Mouse (Mus musculus): ENCODE data around the gene D8Ertd738e. TPM values are rescaled to one million over a fixed set of nuclear protein-coding genes. Genes with fewer than 3 reads are reported as not detected.
"Not testable (repeated sequence)": the region's sequence is repeated elsewhere in the genome, so short reads cannot be mapped to it uniquely, and the experiment has no call there.

Gene D8Ertd738e
- 321 and 330 TPM in 2 replicates for polyA plus RNA-seq (2015; fragmentation: Nextera tagmentation; extraction: Ambion mirVana)

DNA sequence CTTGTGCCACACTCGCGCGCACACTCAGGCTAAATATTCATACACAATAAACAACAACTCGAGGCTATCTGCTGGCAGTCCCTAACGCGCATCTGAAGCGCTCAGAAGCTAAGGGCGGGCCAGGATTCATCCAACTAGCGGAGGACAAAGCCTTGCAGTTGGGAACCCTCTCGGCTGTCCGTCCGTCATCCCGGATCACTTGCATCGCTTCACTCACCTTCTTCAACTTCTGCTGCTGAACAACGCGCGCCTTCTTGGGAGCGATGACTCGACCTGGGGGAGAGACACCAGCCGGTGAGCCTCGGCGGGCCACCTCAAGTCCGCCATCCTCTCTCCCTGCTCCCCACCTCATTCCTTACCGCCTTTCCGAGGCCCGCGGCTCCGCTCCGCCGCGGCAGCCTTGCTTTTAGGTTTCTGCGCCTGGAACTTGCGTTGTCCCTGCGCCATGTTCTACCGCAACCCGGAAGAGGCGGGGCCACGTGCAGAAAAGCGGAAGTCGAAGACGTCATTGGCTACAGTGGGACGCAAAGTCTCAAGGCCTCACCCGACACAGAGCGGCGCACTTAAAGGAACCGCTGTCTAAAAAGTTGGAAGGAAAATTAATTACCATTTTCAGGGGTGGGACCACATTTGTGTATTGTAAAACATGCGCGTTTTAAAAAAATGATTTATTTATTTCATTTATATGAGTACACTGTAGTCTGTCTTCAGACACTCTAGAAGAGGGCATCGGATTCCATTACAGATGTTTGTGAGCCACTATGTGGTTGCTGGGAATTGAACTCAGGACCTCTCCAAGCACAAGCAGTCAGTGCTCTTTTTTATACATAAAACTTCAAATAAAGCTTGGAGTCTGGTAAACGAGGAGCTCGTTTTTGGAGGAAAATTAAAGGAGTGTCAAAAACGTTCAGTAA, at the start of gene D8Ertd738e:
Gene D8Ertd738e, minus strand, starts transcription at position 463 of the 914 bp plus-strand sequence.
- H3K4me1 ChIP-seq (ENCODE audit: insufficient read depth, low read length), result no peaks in the 10 kb centered on the region
- H3K36me3 ChIP-seq (ENCODE audit: insufficient read depth, low read length), result peaks cover 52% of the 10 kb centered on the region
- H3K27ac ChIP-seq (ENCODE audit: low read length), result peak within 1 kb of the TSS; percentile 83
- 4% methylated on average over 52 of the region's 52 CpGs for WGBS
- ATAC-seq (ENCODE audit: low FRiP score, low TSS enrichment), result peak; percentile 92
- H3K27me3 ChIP-seq (ENCODE audit: insufficient read depth, low read length), result no peaks in the 10 kb centered on the region
- H3K4me2 ChIP-seq (replicated peaks; ENCODE audit: low read depth, low read length), result peak within 1 kb of the TSS; percentile 63
- H3K4me3 ChIP-seq (ENCODE audit: low read length), result peak within 1 kb of the TSS; percentile 84
- H3K9me3 ChIP-seq (ENCODE audit: low read length), result no peaks in the 10 kb centered on the region
- H3K9ac ChIP-seq (replicated peaks; ENCODE audit: low read length), result peak within 1 kb of the TSS; percentile 93

DNA sequence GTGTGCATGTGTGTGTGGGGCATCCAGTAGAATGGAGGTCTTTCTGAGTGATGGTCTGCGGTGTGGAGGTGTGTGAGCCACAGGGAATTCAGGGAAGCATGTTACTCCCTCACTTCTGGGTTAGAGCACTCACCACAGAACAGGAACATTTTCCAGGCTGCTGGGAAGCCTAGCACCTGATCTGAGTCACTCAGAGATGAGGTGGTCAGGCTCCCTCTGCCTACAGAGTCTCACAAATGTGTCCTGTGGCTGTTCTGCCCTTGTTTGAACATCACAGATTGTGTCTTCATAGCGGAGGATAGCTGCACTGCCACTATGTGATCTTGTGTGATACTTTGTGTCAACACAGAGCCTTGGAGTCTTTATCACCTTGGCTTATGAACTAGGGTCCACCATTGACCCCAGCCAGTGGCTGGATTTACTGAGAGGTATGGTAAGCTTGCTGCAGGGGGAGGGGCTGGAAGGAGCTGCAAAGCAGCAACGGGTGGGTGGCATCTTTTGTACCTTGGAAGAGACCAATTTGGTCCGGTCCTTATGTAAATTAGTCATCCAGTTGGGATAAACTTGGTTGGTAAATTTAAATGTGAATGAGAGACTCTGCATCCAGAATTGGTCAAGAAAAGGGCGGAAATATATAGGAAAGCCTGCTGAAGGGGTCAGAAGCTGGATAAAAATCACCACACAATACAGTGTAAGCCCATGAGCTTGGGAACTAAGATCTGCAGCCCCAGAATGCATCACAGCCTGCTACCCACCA, 47.7 kb upstream of the D8Ertd738e start:
- Histone ChIP-seq H3K4me3 (ENCODE audit: low read length) (no peak overlapping the region), H3K9ac (replicated peaks; ENCODE audit: low read length) (no peak overlapping the region), H3K9me3 (ENCODE audit: low read length) (no peaks in the 10 kb centered on the region), H3K36me3 (ENCODE audit: insufficient read depth, low read length) (no peaks in the 10 kb centered on the region), H3K27me3 (ENCODE audit: insufficient read depth, low read length) (no peaks in the 10 kb centered on the region), H3K4me1 (ENCODE audit: insufficient read depth, low read length) (no peaks in the 10 kb centered on the region), H3K27ac (ENCODE audit: low read length) (no peak overlapping the region), H3K4me2 (replicated peaks; ENCODE audit: low read depth, low read length) (no peak overlapping the region)
- WGBS, result 74% methylated on average over 5 of the region's 5 CpGs
- ATAC-seq (ENCODE audit: low FRiP score, low TSS enrichment), result no peak

DNA sequence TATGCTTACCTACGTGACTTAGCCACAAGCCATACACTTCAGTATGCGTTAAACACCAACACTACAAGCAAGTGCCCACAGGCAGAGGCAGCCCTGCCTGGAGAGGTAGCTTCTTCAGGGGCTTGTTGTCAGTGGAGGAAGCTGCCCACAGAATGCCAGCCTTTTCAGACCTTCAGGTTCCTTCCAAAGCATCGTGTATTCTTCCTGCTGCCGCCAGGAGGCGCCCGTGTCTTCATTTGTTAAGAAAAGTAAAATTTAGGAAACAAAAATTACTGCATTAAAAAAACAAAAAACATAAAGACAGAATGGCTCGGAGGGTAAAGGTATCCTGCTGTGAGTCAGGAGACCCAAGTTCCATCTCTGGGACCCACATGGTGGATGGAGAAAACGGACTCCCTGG, 42.2 kb upstream of the D8Ertd738e start:
- no peak for ATAC-seq (ENCODE audit: low FRiP score, low TSS enrichment)
- 24% methylated on average over 8 of the region's 8 CpGs for WGBS

DNA sequence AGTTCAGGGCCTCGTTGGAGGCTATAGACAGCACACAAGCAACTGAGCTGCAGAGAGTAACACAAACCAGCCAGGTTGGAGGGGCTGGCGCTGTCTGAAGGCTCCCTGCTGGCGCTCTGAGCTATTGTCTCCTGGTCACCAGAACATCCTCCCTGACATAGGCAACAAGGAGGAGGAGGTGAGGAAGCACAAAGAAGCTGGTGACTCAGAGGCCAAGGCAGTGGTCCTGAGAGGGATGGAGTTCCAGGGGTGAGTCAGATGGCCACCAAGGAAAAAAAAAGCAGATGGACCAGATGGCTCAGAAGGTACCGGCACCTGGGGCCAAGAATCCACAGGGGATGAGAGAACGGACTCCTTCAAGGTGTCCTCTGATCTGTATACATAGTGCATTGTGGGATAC, 41.6 kb upstream of the D8Ertd738e start:
- H3K4me1 ChIP-seq (ENCODE audit: insufficient read depth, low read length), result no peaks in the 10 kb centered on the region
- no peak overlapping the region for H3K9ac ChIP-seq (replicated peaks; ENCODE audit: low read length)
- H3K36me3 ChIP-seq (ENCODE audit: insufficient read depth, low read length), result no peaks in the 10 kb centered on the region
- no peak overlapping the region for H3K4me3 ChIP-seq (ENCODE audit: low read length)
- H3K27me3 ChIP-seq (ENCODE audit: insufficient read depth, low read length), result no peaks in the 10 kb centered on the region
- H3K27ac ChIP-seq (ENCODE audit: low read length), result no peak overlapping the region
- no peaks in the 10 kb centered on the region for H3K9me3 ChIP-seq (ENCODE audit: low read length)
- no peak overlapping the region for H3K4me2 ChIP-seq (replicated peaks; ENCODE audit: low read depth, low read length)
- 66% methylated on average over 5 of the region's 5 CpGs for WGBS
- no peak for ATAC-seq (ENCODE audit: low FRiP score, low TSS enrichment)

More for the DNA sequence above, 42.2 kb upstream of the D8Ertd738e start:
- Histone ChIP-seq H3K4me3 (ENCODE audit: low read length) (no peak overlapping the region), H3K36me3 (ENCODE audit: insufficient read depth, low read length) (no peaks in the 10 kb centered on the region), H3K4me1 (ENCODE audit: insufficient read depth, low read length) (no peaks in the 10 kb centered on the region), H3K9ac (replicated peaks; ENCODE audit: low read length) (no peak overlapping the region), H3K9me3 (ENCODE audit: low read length) (no peaks in the 10 kb centered on the region), H3K4me2 (replicated peaks; ENCODE audit: low read depth, low read length) (no peak overlapping the region), H3K27me3 (ENCODE audit: insufficient read depth, low read length) (no peaks in the 10 kb centered on the region), H3K27ac (ENCODE audit: low read length) (no peak overlapping the region)

DNA sequence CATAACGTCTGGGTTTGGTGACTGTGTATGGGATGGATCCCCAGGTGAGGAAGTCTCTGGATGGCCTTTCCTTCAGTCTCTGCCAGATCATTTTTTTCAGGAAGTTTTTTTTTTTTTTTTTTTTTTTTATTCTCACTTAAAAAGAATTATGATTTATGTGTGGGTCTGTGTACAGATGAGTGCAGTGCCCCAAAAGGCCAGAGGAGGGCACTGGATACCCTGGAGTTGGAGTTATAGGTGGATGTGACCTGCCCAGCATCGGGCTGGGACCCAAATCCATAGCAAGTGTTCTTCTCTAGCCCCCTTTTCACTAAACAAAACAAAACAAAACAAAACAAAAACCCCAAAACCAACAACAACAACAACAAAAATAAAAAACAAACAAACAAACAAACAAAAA, 39.4 kb upstream of the D8Ertd738e start:
- no peak overlapping the region for H3K9ac ChIP-seq (replicated peaks; ENCODE audit: low read length)
- H3K36me3 ChIP-seq (ENCODE audit: insufficient read depth, low read length), result no peaks in the 10 kb centered on the region
- no peaks in the 10 kb centered on the region for H3K27me3 ChIP-seq (ENCODE audit: insufficient read depth, low read length)
- no peak overlapping the region for H3K27ac ChIP-seq (ENCODE audit: low read length)
- no peak overlapping the region for H3K4me3 ChIP-seq (ENCODE audit: low read length)
- no peak for ATAC-seq (ENCODE audit: low FRiP score, low TSS enrichment)
- peaks cover 5% of the 10 kb centered on the region; the same call in 1 of the 2 replicates for H3K4me1 ChIP-seq (ENCODE audit: insufficient read depth, low read length)
- WGBS, result 61% methylated on average over 2 of the region's 2 CpGs
- H3K4me2 ChIP-seq (replicated peaks; ENCODE audit: low read depth, low read length), result no peak overlapping the region
- no peaks in the 10 kb centered on the region for H3K9me3 ChIP-seq (ENCODE audit: low read length)

DNA sequence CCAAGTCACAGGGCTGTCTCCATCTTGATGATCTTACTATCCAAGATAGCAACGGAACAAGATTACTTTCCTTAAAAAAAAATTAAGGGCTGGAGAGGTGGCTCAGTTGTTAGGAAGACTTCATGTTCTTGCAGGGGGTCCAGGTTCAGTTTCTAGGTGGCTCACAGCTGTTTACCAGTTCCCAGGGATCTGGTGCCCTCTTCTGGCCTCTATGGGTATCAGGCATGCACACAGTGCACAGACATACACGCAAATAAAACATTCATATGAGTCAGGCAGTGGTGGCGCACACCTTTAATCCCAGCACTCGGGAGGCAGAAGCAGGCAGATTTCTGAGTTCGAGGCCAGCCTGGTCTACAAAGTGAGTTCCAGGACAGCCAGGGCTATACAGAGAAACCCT, 36.1 kb upstream of the D8Ertd738e start:
- not testable (repeated sequence) for ATAC-seq (ENCODE audit: low FRiP score, low TSS enrichment); H3K36me3 ChIP-seq (ENCODE audit: insufficient read depth, low read length); H3K27ac ChIP-seq (ENCODE audit: low read length); H3K9me3 ChIP-seq (ENCODE audit: low read length); H3K27me3 ChIP-seq (ENCODE audit: insufficient read depth, low read length); H3K9ac ChIP-seq (replicated peaks; ENCODE audit: low read length); H3K4me3 ChIP-seq (ENCODE audit: low read length); H3K4me2 ChIP-seq (replicated peaks; ENCODE audit: low read depth, low read length); H3K4me1 ChIP-seq (ENCODE audit: insufficient read depth, low read length)
- WGBS, result 65% methylated on average over 5 of the region's 5 CpGs

DNA sequence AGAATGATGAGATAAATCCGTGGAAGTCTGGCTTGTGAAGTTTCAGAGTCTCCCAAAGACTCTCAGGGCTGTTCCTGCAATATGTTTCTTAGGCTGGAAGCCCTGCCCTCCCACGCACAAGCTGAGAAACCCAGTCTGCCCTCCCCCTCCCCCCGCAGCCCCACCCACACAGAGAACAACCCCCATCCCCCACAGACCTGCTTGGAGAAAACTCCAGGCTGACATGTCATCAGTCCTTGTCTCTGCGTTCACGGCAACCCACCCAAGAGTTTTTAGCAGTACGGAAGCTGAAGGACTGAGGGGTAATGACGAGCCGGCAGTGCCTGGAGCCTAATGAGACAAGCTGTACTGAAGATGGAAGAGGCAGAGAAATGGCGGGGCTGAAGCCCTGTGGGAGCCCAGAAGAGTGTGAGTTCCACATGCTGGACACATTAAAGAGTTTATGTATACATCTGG, 35.1 kb upstream of the D8Ertd738e start:
- peak overlapping the region; percentile 24; the same call in 1 of the 2 replicates for H3K9ac ChIP-seq (replicated peaks; ENCODE audit: low read length)
- WGBS, result 9% methylated on average over 9 of the region's 9 CpGs

DNA sequence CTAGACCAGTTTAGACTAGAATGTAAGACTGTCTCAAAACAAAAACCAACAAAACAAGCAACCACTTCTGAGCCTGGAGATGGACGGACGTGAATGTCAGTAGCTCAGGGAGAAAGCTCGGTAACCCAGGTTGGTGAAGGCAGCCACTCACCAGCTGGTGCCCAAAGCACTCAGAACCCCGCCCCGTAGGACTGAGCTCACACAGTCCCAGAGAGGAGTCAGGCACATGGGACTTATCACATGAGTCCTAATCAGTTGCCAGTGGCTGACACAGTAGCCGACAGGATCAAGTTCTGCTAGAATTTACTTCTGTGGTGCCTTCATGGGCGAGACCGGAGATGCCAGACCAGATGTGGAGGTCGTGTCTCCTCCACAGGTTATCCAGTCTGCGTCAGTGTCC, 31.3 kb upstream of the D8Ertd738e start:
- H3K9ac ChIP-seq (replicated peaks; ENCODE audit: low read length), result no peak overlapping the region
- no peak overlapping the region for H3K4me3 ChIP-seq (ENCODE audit: low read length)
- H3K27me3 ChIP-seq (ENCODE audit: insufficient read depth, low read length), result no peaks in the 10 kb centered on the region
- no peaks in the 10 kb centered on the region for H3K36me3 ChIP-seq (ENCODE audit: insufficient read depth, low read length)
- no peak overlapping the region for H3K27ac ChIP-seq (ENCODE audit: low read length)
- H3K4me1 ChIP-seq (ENCODE audit: insufficient read depth, low read length), result peaks cover 7% of the 10 kb centered on the region; the same call in 1 of the 2 replicates
- no peak overlapping the region for H3K4me2 ChIP-seq (replicated peaks; ENCODE audit: low read depth, low read length)
- WGBS, result 63% methylated on average over 10 of the region's 10 CpGs
- H3K9me3 ChIP-seq (ENCODE audit: low read length), result no peaks in the 10 kb centered on the region
- ATAC-seq (ENCODE audit: low FRiP score, low TSS enrichment), result no peak

More for the DNA sequence above, 35.1 kb upstream of the D8Ertd738e start:
- Histone ChIP-seq H3K27me3 (ENCODE audit: insufficient read depth, low read length) (no peaks in the 10 kb centered on the region), H3K4me3 (ENCODE audit: low read length) (peak overlapping the region; percentile 32), H3K9me3 (ENCODE audit: low read length) (no peaks in the 10 kb centered on the region), H3K27ac (ENCODE audit: low read length) (peak overlapping the region; percentile 80), H3K4me1 (ENCODE audit: insufficient read depth, low read length) (peaks cover 7% of the 10 kb centered on the region; the same call in 1 of the 2 replicates), H3K4me2 (replicated peaks; ENCODE audit: low read depth, low read length) (peak overlapping the region; percentile 45), H3K36me3 (ENCODE audit: insufficient read depth, low read length) (no peaks in the 10 kb centered on the region)
- peak; percentile 49; the same call in 1 of the 2 replicates for ATAC-seq (ENCODE audit: low FRiP score, low TSS enrichment)

DNA sequence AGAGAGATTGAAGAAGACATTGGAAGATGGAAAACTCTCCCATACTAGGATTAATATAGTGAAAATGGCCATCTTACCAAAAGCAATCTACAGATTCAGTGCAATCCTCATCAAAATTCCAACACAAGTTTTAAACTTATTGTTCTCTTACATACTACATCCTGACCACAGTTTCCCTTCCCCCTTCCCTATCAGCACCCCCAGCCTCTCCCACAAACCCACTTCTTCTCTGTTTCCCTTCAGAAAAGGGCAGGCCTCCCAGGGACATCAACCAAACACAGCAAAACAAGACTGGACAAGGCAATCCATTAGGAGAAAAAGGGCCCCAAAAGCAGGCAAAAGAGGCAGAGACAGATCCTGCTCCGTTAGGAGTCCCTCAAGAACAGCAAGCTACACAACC, 26.9 kb upstream of the D8Ertd738e start:
- no peak overlapping the region for H3K4me3 ChIP-seq (ENCODE audit: low read length)
- H3K27ac ChIP-seq (ENCODE audit: low read length), result no peak overlapping the region
- H3K4me2 ChIP-seq (replicated peaks; ENCODE audit: low read depth, low read length), result no peak overlapping the region
- WGBS, result 74% methylated on average over 1 of the region's 1 CpGs
- no peak overlapping the region for H3K9ac ChIP-seq (replicated peaks; ENCODE audit: low read length)
- ATAC-seq (ENCODE audit: low FRiP score, low TSS enrichment), result no peak
- H3K36me3 ChIP-seq (ENCODE audit: insufficient read depth, low read length), result no peaks in the 10 kb centered on the region
- H3K9me3 ChIP-seq (ENCODE audit: low read length), result no peaks in the 10 kb centered on the region
- no peaks in the 10 kb centered on the region; the same call in 1 of the 2 replicates for H3K4me1 ChIP-seq (ENCODE audit: insufficient read depth, low read length)
- H3K27me3 ChIP-seq (ENCODE audit: insufficient read depth, low read length), result no peaks in the 10 kb centered on the region

Data from kidney, embryonic 16.5 days (tissue).